Mouse (Mus musculus) megakaryocyte progenitor cell, adult 5-6 weeks (primary cell): ENCODE results near the gene 2310057N15Rik. TPM values are rescaled to one million over a fixed set of nuclear protein-coding genes. Genes with fewer than 3 reads are reported as not detected.
"Not testable (repeated sequence)": the region's sequence is repeated elsewhere in the genome, so short reads cannot be mapped to it uniquely, and the experiment has no call there.

Source experiments
- ATAC-seq: replicated peaks from 2 replicates; pipeline ENCODE4 v1.8.0; 2016; ENCODE audit warnings: mild to moderate bottlenecking, moderate TSS enrichment, inconsistent platforms; ENCODE audit not compliant: poor library complexity
- total RNA-seq, 2 experiments: library from RNA; stranded (forward) in 1 of 2; stranded (reverse) in 1 of 2; fragments of 157-497, 149-512 nt in 1 of 2; fragments of 200-1000 nt in 1 of 2; gene quantifications; 2 replicates each; pipeline versions ENCODE4 v1.2.3 to v1.2.4; 2015 to 2017

The 2310057N15Rik gene
- total RNA-seq (2015) (not detected in 2 replicates), total RNA-seq (2017) (not detected in 2 replicates)

GRCm38 (mm10) chr16:88774106-88774505 is at the start of gene 2310057N15Rik:
2310057N15Rik (minus strand) TSS chr16:88774206.
- no peak for ATAC-seq

GRCm38 (mm10) chr16:88823736-88824135 is 49.7 kb upstream of the 2310057N15Rik start:
- peak; percentile 34; the same call in 1 of the 2 replicates for ATAC-seq

GRCm38 (mm10) chr16:88820066-88820465 is 46.1 kb upstream of the 2310057N15Rik start, which contains the start of gene Krtap15:
Krtap15 (plus strand) TSS chr16:88820215.
- ATAC-seq: no peak

GRCm38 (mm10) chr16:88811827-88812226 is 37.8 kb upstream of the 2310057N15Rik start, which contains the start of gene Gm20741:
Gm20741 (minus strand) TSS chr16:88812220.
- no peak for ATAC-seq

GRCm38 (mm10) chr16:88786786-88787185 is 12.8 kb upstream of the 2310057N15Rik start:
- ATAC-seq: no peak

GRCm38 (mm10) chr16:88777596-88777995 is 3.6 kb upstream of the 2310057N15Rik start, which contains the start of gene Gm5965:
Gm5965 (plus strand) TSS chr16:88777896.
- ATAC-seq: no peak

- not testable (repeated sequence) for ATAC-seq
Observed at GRCm38 (mm10) chr16:88758547-88758946, 15.5 kb downstream of the 2310057N15Rik start, which contains the start of gene 2310034C09Rik. 2310034C09Rik (plus strand) TSS chr16:88758847.

- ATAC-seq: not testable (repeated sequence)
Observed at GRCm38 (mm10) chr16:88751535-88751934, 22.5 kb downstream of the 2310057N15Rik start, which contains the start of gene Krtap13. Krtap13 (minus strand) TSS chr16:88751635.

- ATAC-seq: no peak
Observed at GRCm38 (mm10) chr16:88747943-88748342, 26.1 kb downstream of the 2310057N15Rik start.

- no peak for ATAC-seq
Observed at GRCm38 (mm10) chr16:88744750-88745340, 29.2 kb downstream of the 2310057N15Rik start.

- no peak for ATAC-seq
Observed at GRCm38 (mm10) chr16:88735391-88735790, 38.6 kb downstream of the 2310057N15Rik start.

- ATAC-seq: no peak
Observed at GRCm38 (mm10) chr16:88728812-88729275, 45.2 kb downstream of the 2310057N15Rik start, which contains the start of gene Krtap13-1. Krtap13-1 (plus strand) TSS chr16:88728862.

Other genes with a start within 250 kb of the 2310057N15Rik start
- gene Cldn8, start 211.0 kb downstream of the 2310057N15Rik start, total RNA-seq (2015): not detected in 2 replicates
- gene Cldn8, start 211.0 kb downstream of the 2310057N15Rik start, total RNA-seq (2017): not detected in 2 replicates
- not detected in 2 replicates for gene Krtap24-1, start 161.9 kb downstream of the 2310057N15Rik start, total RNA-seq (2015)
- gene Krtap24-1, start 161.9 kb downstream of the 2310057N15Rik start, total RNA-seq (2017): not detected in 2 replicates
- gene 2310079G19Rik, start 146.5 kb downstream of the 2310057N15Rik start, total RNA-seq (2015): not detected in 2 replicates
- not detected in 2 replicates for gene 2310079G19Rik, start 146.5 kb downstream of the 2310057N15Rik start, total RNA-seq (2017)
- not detected in 2 replicates for gene Krtap26-1, start 126.4 kb downstream of the 2310057N15Rik start, total RNA-seq (2015)
- not detected in 2 replicates for gene Krtap26-1, start 126.4 kb downstream of the 2310057N15Rik start, total RNA-seq (2017)
- not detected in 2 replicates for gene Krtap27-1, start 102.5 kb downstream of the 2310057N15Rik start, total RNA-seq (2015)
- gene Krtap27-1, start 102.5 kb downstream of the 2310057N15Rik start, total RNA-seq (2017): not detected in 2 replicates
- gene 2310061N02Rik, start 66.2 kb downstream of the 2310057N15Rik start, total RNA-seq (2015): not detected in 2 replicates
- not detected in 2 replicates for gene 2310061N02Rik, start 66.2 kb downstream of the 2310057N15Rik start, total RNA-seq (2017)
- not detected in 2 replicates for gene Krtap13-1, start 45.3 kb downstream of the 2310057N15Rik start, total RNA-seq (2015)
- not detected in 2 replicates for gene Krtap13-1, start 45.3 kb downstream of the 2310057N15Rik start, total RNA-seq (2017)
- gene Krtap13, start 22.6 kb downstream of the 2310057N15Rik start, total RNA-seq (2015): not detected in 2 replicates
- gene Krtap13, start 22.6 kb downstream of the 2310057N15Rik start, total RNA-seq (2017): not detected in 2 replicates
- gene 2310034C09Rik, start 15.4 kb downstream of the 2310057N15Rik start, total RNA-seq (2015): not detected in 2 replicates
- not detected in 2 replicates for gene 2310034C09Rik, start 15.4 kb downstream of the 2310057N15Rik start, total RNA-seq (2017)
- gene Gm5965, start 3.7 kb upstream of the 2310057N15Rik start, total RNA-seq (2015): not detected in 2 replicates
- not detected in 2 replicates for gene Gm5965, start 3.7 kb upstream of the 2310057N15Rik start, total RNA-seq (2017)
- not detected in 2 replicates for gene Gm20741, start 38.0 kb upstream of the 2310057N15Rik start, total RNA-seq (2015)
- not detected in 2 replicates for gene Gm20741, start 38.0 kb upstream of the 2310057N15Rik start, total RNA-seq (2017)
- not detected in 2 replicates for gene Krtap15, start 46.0 kb upstream of the 2310057N15Rik start, total RNA-seq (2015)
- not detected in 2 replicates for gene Krtap15, start 46.0 kb upstream of the 2310057N15Rik start, total RNA-seq (2017)
- gene Krtap14, start 51.9 kb upstream of the 2310057N15Rik start, total RNA-seq (2015): not detected in 2 replicates
- gene Krtap14, start 51.9 kb upstream of the 2310057N15Rik start, total RNA-seq (2017): not detected in 2 replicates
- gene Krtap19-1, start 95.2 kb upstream of the 2310057N15Rik start, total RNA-seq (2015): not detected in 2 replicates
- not detected in 2 replicates for gene Krtap19-1, start 95.2 kb upstream of the 2310057N15Rik start, total RNA-seq (2017)
- gene Krtap19-2, start 100.1 kb upstream of the 2310057N15Rik start, total RNA-seq (2015): not detected in 2 replicates
- gene Krtap19-2, start 100.1 kb upstream of the 2310057N15Rik start, total RNA-seq (2017): not detected in 2 replicates
- not detected in 2 replicates for gene Krtap19-3, start 103.8 kb upstream of the 2310057N15Rik start, total RNA-seq (2015)
- gene Krtap19-3, start 103.8 kb upstream of the 2310057N15Rik start, total RNA-seq (2017): not detected in 2 replicates
- not detected in 2 replicates for gene Krtap19-4, start 110.9 kb upstream of the 2310057N15Rik start, total RNA-seq (2015)
- not detected in 2 replicates for gene Krtap19-4, start 110.9 kb upstream of the 2310057N15Rik start, total RNA-seq (2017)
- gene Krtap19-5, start 122.3 kb upstream of the 2310057N15Rik start, total RNA-seq (2015): not detected in 2 replicates
- gene Krtap19-5, start 122.3 kb upstream of the 2310057N15Rik start, total RNA-seq (2017): not detected in 2 replicates
- not detected in 2 replicates for gene Krtap19-9b, start 158.1 kb upstream of the 2310057N15Rik start, total RNA-seq (2015)
- not detected in 2 replicates for gene Krtap19-9b, start 158.1 kb upstream of the 2310057N15Rik start, total RNA-seq (2017)
- gene Krtap16-3, start 188.7 kb upstream of the 2310057N15Rik start, total RNA-seq (2015): not detected in 2 replicates
- gene Krtap16-3, start 188.7 kb upstream of the 2310057N15Rik start, total RNA-seq (2017): not detected in 2 replicates
- gene Krtap22-2, start 236.6 kb upstream of the 2310057N15Rik start, total RNA-seq (2015): not detected in 2 replicates
- gene Krtap22-2, start 236.6 kb upstream of the 2310057N15Rik start, total RNA-seq (2017): not detected in 2 replicates
- not detected in 2 replicates for gene Gm10229, start 241.1 kb upstream of the 2310057N15Rik start, total RNA-seq (2015)
- gene Gm10229, start 241.1 kb upstream of the 2310057N15Rik start, total RNA-seq (2017): not detected in 2 replicates